Mouse (Mus musculus) testis, adult 2 months (tissue): ENCODE measurements around the gene Nme2.

Experiments used
- CTCF ChIP-seq: fragments of 200-500 bp; IDR thresholded peaks from 2 replicates; pipeline ENCODE4 v1.5.1; 2012; ENCODE audit warnings: low read depth, mild to moderate bottlenecking, inconsistent platforms, low read length, moderate library complexity; ENCODE audit not compliant: control insufficient read depth, insufficient read depth, insufficient replicate concordance
- POLR2A ChIP-seq: fragments of 200-500 bp; IDR thresholded peaks from 2 replicates; pipeline ENCODE4 v1.6.1; 2012; ENCODE audit warnings: low read depth, mild to moderate bottlenecking, inconsistent platforms, low read length, moderate library complexity; ENCODE audit not compliant: control insufficient read depth

DNA sequence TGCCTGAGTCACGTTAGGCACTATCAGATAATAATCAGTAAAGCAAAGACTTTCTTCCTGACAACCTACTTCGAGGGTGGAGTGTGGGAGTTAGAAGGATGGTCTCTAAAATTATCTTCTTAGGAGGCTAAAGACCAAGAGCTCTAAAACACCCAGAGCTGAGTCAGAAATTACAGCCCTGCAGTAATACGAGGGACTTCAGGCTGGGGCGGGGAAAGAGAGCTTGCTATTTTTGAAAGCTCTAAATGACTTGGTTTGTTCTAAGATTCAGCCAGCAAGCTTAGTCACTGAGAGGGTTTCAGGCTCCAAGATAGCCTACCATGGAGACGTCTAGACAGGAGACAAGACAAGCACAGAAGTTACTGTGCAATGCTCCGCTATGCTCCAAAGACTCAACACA lies 9.3 kb upstream of the Nme2 start:
- TF ChIP-seq POLR2A (no peak), CTCF (no peak)
